Mouse (Mus musculus) heart, adult 2 months (tissue): ENCODE data around the gene Stat1.

Experiments
- CTCF ChIP-seq: fragments of 200-600 bp; IDR thresholded peaks from 2 replicates; pipeline ENCODE4 v1.8.1; 2022; ENCODE audit warnings: antibody characterized with exemption, mild to moderate bottlenecking, moderate library complexity
- POLR2A ChIP-seq: fragments of 200-500 bp; IDR thresholded peaks from 2 replicates; pipeline ENCODE4 v1.6.1; 2011; ENCODE audit warnings: mild to moderate bottlenecking, low read depth, low read length, control low read depth; ENCODE audit not compliant: insufficient read depth

DNA sequence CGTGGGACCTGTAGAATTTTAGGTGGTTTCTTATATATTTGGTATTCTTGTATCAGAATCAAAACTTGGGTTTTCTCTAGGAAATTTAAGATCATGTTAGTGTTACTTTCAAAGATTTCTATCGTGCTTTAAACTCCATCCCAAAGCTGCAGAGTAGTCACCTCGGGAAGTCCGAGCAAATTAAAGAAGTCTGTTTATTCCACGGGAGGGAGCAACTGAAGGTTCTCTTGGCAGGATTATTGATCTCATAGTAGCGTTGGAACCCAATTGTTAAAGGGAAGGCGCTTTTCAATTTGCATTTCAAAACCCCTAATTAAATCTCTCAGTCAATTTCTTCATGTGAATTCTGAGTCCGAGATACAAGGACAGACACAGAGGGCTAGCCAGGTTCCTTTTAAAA is 38.9 kb upstream of the Stat1 start:
- TF ChIP-seq CTCF, result no peak
- no peak for TF ChIP-seq POLR2A
